Mouse (Mus musculus): ENCODE measurements around the gene Tmem119. TPM values are rescaled to one million over a fixed set of nuclear protein-coding genes. Genes with fewer than 3 reads are reported as not detected.
"Not testable (repeated sequence)": the region's sequence is repeated elsewhere in the genome, so short reads cannot be mapped to it uniquely, and the experiment has no call there.

Gene Tmem119
- polyA plus RNA-seq, 1 experiment from 2014 or later, result 5.6 TPM

GRCm38 (mm10) chr5:113798525-113798924 lies 1.8 kb downstream of the Tmem119 start:
- 85% methylated on average over 9 of the region's 9 CpGs for WGBS
- Histone ChIP-seq H3K9ac (replicated peaks) (no peak overlapping the region), H3K27ac (no peak overlapping the region), H3K36me3 (no peaks in the 10 kb centered on the region), H3K4me2 (replicated peaks) (no peak overlapping the region), H3K9me3 (no peaks in the 10 kb centered on the region), H3K27me3 (peaks cover 13% of the 10 kb centered on the region), H3K4me1 (replicated peaks) (peaks cover 23% of the 10 kb centered on the region), H3K4me3 (replicated peaks) (no peak overlapping the region)
- no peak for ATAC-seq

- WGBS, result 13% methylated on average over 19 of the region's 19 CpGs
These were observed 3.0 kb downstream of the Tmem119 start for GRCm38 (mm10) chr5:113797149-113797882.

GRCm38 (mm10) chr5:113796401-113797148 lies 3.7 kb downstream of the Tmem119 start:
- no peaks in the 10 kb centered on the region for H3K36me3 ChIP-seq
- no peak overlapping the region for H3K4me2 ChIP-seq (replicated peaks)
- no peak for ATAC-seq
- H3K4me3 ChIP-seq (replicated peaks), result no peak overlapping the region
- H3K9ac ChIP-seq (replicated peaks), result no peak overlapping the region
- peaks cover 13% of the 10 kb centered on the region for H3K27me3 ChIP-seq
- peaks cover 23% of the 10 kb centered on the region for H3K4me1 ChIP-seq (replicated peaks)
- no peak overlapping the region for H3K27ac ChIP-seq
- H3K9me3 ChIP-seq, result no peaks in the 10 kb centered on the region
- WGBS, result 12% methylated on average over 13 of the region's 13 CpGs

More at GRCm38 (mm10) chr5:113797149-113797882, 3.0 kb downstream of the Tmem119 start:
- Histone ChIP-seq H3K27ac (no peak overlapping the region), H3K4me3 (replicated peaks) (no peak overlapping the region), H3K4me1 (replicated peaks) (peaks cover 23% of the 10 kb centered on the region), H3K9ac (replicated peaks) (no peak overlapping the region), H3K36me3 (no peaks in the 10 kb centered on the region), H3K9me3 (no peaks in the 10 kb centered on the region), H3K4me2 (replicated peaks) (no peak overlapping the region), H3K27me3 (peaks cover 13% of the 10 kb centered on the region)
- no peak for ATAC-seq

- 88% methylated on average over 16 of the region's 16 CpGs for WGBS
- Histone ChIP-seq H3K9me3 (no peaks in the 10 kb centered on the region), H3K36me3 (no peaks in the 10 kb centered on the region), H3K4me1 (replicated peaks) (peaks cover 2% of the 10 kb centered on the region), H3K4me3 (replicated peaks) (no peak overlapping the region), H3K27me3 (no peaks in the 10 kb centered on the region), H3K27ac (no peak overlapping the region), H3K9ac (replicated peaks) (no peak overlapping the region), H3K4me2 (replicated peaks) (no peak overlapping the region)
- no peak for ATAC-seq
These were observed 8.9 kb downstream of the Tmem119 start for GRCm38 (mm10) chr5:113791197-113792095.

GRCm38 (mm10) chr5:113790453-113791196 lies 9.7 kb downstream of the Tmem119 start:
- no peak overlapping the region for H3K4me3 ChIP-seq (replicated peaks)
- no peak overlapping the region for H3K4me2 ChIP-seq (replicated peaks)
- WGBS, result 78% methylated on average over 11 of the region's 11 CpGs
- no peaks in the 10 kb centered on the region for H3K36me3 ChIP-seq
- no peak overlapping the region for H3K9ac ChIP-seq (replicated peaks)
- H3K27ac ChIP-seq, result no peak overlapping the region
- H3K9me3 ChIP-seq, result no peaks in the 10 kb centered on the region
- no peaks in the 10 kb centered on the region for H3K27me3 ChIP-seq
- ATAC-seq, result no peak
- no peaks in the 10 kb centered on the region for H3K4me1 ChIP-seq (replicated peaks)

GRCm38 (mm10) chr5:113789075-113789788 lies 11.1 kb downstream of the Tmem119 start:
- Histone ChIP-seq H3K4me2 (replicated peaks) (no peak overlapping the region), H3K4me3 (replicated peaks) (no peak overlapping the region), H3K9me3 (no peaks in the 10 kb centered on the region), H3K9ac (replicated peaks) (no peak overlapping the region), H3K4me1 (replicated peaks) (no peaks in the 10 kb centered on the region), H3K27ac (no peak overlapping the region), H3K36me3 (no peaks in the 10 kb centered on the region), H3K27me3 (peaks cover 5% of the 10 kb centered on the region; the same call in 1 of the 2 replicates)
- 51% methylated on average over 7 of the region's 7 CpGs for WGBS
- no peak for ATAC-seq

- no peak overlapping the region for H3K9ac ChIP-seq (replicated peaks)
- WGBS, result 54% methylated on average over 6 of the region's 6 CpGs
- ATAC-seq, result no peak
- no peak overlapping the region for H3K4me2 ChIP-seq (replicated peaks)
- H3K27me3 ChIP-seq, result peaks cover 10% of the 10 kb centered on the region
- no peaks in the 10 kb centered on the region for H3K9me3 ChIP-seq
- no peak overlapping the region for H3K27ac ChIP-seq
- H3K36me3 ChIP-seq, result no peaks in the 10 kb centered on the region
- no peak overlapping the region for H3K4me3 ChIP-seq (replicated peaks)
- no peaks in the 10 kb centered on the region for H3K4me1 ChIP-seq (replicated peaks)
These were observed 11.7 kb downstream of the Tmem119 start for GRCm38 (mm10) chr5:113788645-113789044.

- Histone ChIP-seq H3K9ac (replicated peaks) (no peak overlapping the region), H3K9me3 (no peaks in the 10 kb centered on the region), H3K4me3 (replicated peaks) (no peak overlapping the region), H3K27ac (no peak overlapping the region), H3K36me3 (no peaks in the 10 kb centered on the region), H3K4me2 (replicated peaks) (no peak overlapping the region), H3K4me1 (replicated peaks) (no peaks in the 10 kb centered on the region), H3K27me3 (peaks cover 21% of the 10 kb centered on the region)
- no peak for ATAC-seq
- WGBS, result 86% methylated on average over 5 of the region's 5 CpGs
These were observed 13.3 kb downstream of the Tmem119 start for GRCm38 (mm10) chr5:113786985-113787384.

- H3K27me3 ChIP-seq, result peaks cover 21% of the 10 kb centered on the region
- not testable (repeated sequence) for H3K4me3 ChIP-seq (replicated peaks); H3K36me3 ChIP-seq; ATAC-seq; H3K4me1 ChIP-seq (replicated peaks); H3K27ac ChIP-seq; H3K4me2 ChIP-seq (replicated peaks); H3K9ac ChIP-seq (replicated peaks); H3K9me3 ChIP-seq
- WGBS, result 31% methylated on average over 3 of the region's 3 CpGs
These were observed 16.2 kb downstream of the Tmem119 start for GRCm38 (mm10) chr5:113784104-113784503.

GRCm38 (mm10) chr5:113783581-113784001 lies 16.7 kb downstream of the Tmem119 start:
- H3K36me3 ChIP-seq, result peaks cover 6% of the 10 kb centered on the region
- H3K9ac ChIP-seq (replicated peaks), result no peak overlapping the region
- H3K4me1 ChIP-seq (replicated peaks), result no peaks in the 10 kb centered on the region
- WGBS, result 28% methylated on average over 12 of the region's 12 CpGs
- H3K4me2 ChIP-seq (replicated peaks), result no peak overlapping the region
- ATAC-seq, result no peak
- H3K9me3 ChIP-seq, result no peaks in the 10 kb centered on the region
- peaks cover 21% of the 10 kb centered on the region for H3K27me3 ChIP-seq
- H3K27ac ChIP-seq, result no peak overlapping the region
- H3K4me3 ChIP-seq (replicated peaks), result no peak overlapping the region

GRCm38 (mm10) chr5:113782624-113783023 lies 17.7 kb downstream of the Tmem119 start:
- 87% methylated on average over 7 of the region's 7 CpGs for WGBS
- no peaks in the 10 kb centered on the region for H3K9me3 ChIP-seq
- H3K4me2 ChIP-seq (replicated peaks), result no peak overlapping the region
- H3K36me3 ChIP-seq, result peaks cover 13% of the 10 kb centered on the region
- H3K4me3 ChIP-seq (replicated peaks), result no peak overlapping the region
- no peak for ATAC-seq
- no peaks in the 10 kb centered on the region for H3K4me1 ChIP-seq (replicated peaks)
- H3K27me3 ChIP-seq, result peaks cover 21% of the 10 kb centered on the region
- H3K27ac ChIP-seq, result no peak overlapping the region
- H3K9ac ChIP-seq (replicated peaks), result no peak overlapping the region

Measured in midbrain, embryonic 13.5 days (tissue).